Mouse (Mus musculus): ENCODE measurements around the gene Rasal3.

Gene Rasal3

DNA sequence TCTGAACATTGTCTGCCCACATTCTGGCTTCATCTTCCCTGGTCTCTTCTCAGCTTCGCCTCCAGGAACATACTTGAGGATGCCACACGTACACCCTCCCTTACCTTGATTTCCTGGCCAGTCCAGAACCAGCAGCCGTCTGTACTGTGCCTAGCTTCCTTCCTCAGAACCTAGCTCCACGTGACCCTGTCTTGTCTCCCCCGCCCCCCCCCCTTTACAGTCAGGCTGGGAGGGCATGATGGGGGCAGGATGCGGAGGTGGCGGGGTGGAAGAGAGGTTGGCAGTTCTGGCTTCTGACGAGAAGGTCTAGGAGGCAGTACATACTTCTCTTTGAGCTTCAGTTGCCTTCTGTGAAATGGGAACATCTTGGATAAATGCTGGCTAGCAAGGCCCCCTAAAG lies at the start of gene Rasal3:
Rasal3 (minus strand) TSS at position 167 of the 400 bp plus-strand sequence.
- no peak for DNase-seq (ENCODE audit: low spot score in 2 of 2)

GRCm38 (mm10) chr17:32452482-32452881 lies 49.1 kb upstream of the Rasal3 start, which contains the start of gene Cyp4f39:
TSS of gene Cyp4f39 (plus strand) at chr17:32452723.
- DNase-seq (ENCODE audit: low spot score in 2 of 2): peak; percentile 24 to 62

DNA sequence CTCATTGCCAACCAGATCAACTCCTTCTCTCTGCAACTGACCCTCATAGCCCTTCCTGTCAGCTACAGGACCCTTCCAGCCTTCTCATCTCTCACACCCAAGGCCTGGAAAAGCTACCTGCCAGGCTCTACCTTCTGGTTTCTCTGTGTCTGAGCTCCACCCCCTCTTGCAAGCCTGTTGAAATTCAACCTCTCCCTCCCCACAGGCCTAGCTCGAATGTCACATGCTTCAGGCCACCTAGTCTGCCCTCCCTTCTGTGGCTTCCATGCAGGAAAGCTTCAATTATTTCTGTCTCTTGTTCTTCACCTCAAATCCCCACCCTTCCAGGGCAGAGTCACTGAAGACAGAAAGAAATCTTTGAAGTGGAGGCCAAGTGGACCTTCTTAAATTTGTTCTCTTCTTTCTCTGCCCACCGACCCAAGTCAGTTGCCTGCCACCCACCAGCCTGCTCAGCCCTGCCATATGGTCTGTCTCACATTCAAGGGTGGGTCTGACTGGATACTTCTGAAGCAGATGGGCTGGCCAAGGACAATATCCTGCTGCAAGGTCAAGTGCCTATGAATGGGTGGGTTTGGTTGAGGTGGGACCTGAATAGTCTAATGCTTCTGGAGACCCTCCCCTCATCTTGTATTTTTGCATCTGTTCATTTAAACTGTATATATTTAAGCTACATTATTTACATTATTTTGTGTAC lies 47.6 kb upstream of the Rasal3 start:
- DNase-seq (ENCODE audit: low spot score in 2 of 2): no peak

DNA sequence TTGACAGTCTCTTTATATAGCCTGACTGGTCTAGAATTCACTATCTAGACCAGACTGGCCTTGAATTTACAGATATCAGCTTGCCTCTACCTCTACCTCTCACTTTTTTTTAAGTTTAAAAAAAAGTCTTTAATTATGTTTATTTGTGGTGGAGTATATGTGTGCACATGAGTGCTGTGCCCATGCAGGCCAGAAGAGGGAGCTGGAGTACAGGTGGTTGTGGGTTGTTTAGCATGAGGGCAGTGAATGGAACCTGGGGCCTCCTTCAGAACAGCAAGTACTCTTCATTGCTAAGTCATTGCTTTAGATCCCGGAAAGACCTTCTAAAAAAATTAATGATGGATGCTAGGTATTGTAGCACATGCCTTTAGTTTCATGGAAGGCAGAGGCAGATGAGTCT lies 45.7 kb upstream of the Rasal3 start:
- no peak for DNase-seq (ENCODE audit: low spot score in 2 of 2)

DNA sequence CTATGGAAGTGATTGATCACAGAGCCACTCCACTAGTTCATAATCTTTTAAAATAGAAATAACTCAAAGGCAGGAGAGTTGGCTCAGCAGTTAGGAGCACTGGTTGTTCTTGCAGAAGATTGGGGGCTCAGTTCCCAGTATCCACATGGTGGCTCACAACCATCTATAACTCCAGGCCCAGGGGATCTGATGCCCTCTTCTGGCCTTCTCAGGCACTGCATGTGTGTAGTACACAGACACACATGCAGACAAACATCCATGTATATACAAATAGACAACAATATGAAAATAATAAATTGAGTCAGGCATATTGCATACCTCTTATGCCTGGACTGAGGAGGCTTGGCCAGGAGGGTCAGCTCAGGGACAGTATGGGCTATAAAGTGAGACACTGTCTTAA lies 43.8 kb upstream of the Rasal3 start:
- DNase-seq (ENCODE audit: low spot score in 2 of 2): no peak

DNA sequence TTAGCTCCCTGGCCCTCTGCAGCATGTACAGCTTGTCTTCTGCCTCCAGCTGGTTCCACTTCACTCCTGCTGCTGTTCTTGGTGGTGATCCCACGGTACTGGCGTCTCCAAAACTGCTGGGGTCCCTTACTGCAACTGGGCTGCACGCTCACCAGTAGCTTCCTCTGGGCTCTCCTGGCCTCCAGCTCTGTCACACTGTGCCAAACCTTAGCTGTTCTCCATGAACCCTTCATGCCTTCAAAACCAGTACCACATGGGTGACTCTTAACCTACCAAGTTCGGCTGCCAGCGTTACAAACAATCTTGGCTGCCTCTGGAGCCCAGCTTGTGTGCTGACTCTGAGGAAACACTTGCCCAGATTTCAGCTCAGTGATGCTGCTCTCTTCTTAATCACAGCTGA lies 41.6 kb upstream of the Rasal3 start:
- peak in 1 of 2 experiments; percentile 21 for DNase-seq (ENCODE audit: low spot score in 2 of 2)

DNA sequence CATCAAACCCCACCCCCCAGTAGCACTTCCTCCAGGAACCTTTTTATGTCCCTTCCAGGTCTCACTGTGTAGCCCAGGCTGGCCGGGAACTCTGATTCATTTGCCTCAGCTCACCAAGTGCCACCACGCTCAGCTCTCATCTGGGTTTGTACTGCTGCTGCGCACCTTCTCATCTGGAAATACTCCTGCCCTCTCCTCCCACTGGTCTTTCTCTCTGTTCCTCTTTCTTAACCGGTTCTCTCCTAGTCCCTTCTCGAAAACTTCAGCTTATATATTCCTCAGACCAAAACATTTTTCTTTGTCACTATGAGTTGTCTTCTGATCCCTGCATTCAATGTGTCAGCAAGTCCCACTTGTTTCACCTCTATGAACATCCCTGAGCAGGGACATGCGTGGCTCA lies 39.9 kb upstream of the Rasal3 start:
- no peak for DNase-seq (ENCODE audit: low spot score in 2 of 2)

DNA sequence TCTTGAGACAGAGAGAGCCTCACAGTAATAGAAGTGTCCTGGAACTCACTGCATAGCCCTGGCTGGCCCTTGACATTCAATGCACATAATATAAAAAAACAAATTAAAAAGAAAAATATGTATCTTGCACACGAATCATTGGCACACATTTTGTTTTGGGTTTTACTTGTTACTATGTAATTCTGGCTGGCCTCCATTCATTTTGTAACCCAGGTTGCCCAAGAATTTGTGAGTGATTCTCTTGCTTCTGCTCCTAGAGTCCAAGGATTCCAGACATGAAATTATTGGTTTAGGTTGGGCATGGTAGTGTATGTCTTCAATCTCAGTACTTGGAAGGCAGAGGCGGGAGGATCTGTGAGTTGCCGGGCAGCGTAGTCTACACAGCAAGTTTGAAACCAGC lies 33.7 kb upstream of the Rasal3 start:
- DNase-seq (ENCODE audit: low spot score in 2 of 2): no peak

DNA sequence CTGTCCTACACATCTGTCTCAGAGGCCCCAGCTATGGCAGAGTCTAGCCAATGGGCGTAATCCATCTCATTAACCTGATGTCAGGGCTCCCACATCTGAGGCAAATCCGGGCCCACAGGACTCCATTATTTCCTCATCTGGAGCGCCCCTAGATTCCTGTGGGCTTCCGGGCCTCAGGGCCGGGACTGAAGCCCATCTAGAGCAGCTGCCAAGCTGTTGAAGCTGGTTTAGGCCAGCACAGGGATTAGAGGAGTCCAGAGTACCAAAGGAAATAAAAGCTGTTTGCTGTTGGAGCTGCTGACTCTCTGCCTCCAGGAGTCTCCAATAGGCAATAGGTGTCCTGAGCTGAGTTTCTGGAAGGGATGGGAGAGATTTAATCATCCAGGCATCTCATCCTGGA lies 31.8 kb upstream of the Rasal3 start:
- no peak for DNase-seq (ENCODE audit: low spot score in 2 of 2)

- no peak for DNase-seq (ENCODE audit: low spot score in 2 of 2)
Observed at GRCm38 (mm10) chr17:32434324-32434723, 30.9 kb upstream of the Rasal3 start.

GRCm38 (mm10) chr17:32431972-32432371 lies 28.6 kb upstream of the Rasal3 start:
- no peak for DNase-seq (ENCODE audit: low spot score in 2 of 2)

DNA sequence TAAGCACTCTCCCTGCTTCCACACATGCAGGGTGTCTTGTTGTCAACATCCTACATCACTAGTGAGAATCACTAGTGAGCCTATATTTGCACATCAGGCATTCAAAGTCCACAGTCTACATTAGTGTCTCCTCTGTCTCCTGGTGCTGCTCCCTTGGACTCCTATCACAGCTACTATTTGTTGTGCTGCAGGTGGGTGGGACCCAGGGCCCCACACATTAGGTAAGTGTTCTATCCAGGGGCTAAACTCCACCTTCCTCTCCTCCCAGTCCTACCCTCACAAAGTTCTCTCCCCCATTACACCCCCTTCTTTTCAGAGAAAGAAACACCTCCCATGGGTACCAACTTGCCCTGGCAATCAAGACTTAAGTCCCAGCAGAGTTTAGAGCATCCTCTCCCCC lies 23.2 kb upstream of the Rasal3 start:
- no peak for DNase-seq (ENCODE audit: low spot score in 2 of 2)

DNA sequence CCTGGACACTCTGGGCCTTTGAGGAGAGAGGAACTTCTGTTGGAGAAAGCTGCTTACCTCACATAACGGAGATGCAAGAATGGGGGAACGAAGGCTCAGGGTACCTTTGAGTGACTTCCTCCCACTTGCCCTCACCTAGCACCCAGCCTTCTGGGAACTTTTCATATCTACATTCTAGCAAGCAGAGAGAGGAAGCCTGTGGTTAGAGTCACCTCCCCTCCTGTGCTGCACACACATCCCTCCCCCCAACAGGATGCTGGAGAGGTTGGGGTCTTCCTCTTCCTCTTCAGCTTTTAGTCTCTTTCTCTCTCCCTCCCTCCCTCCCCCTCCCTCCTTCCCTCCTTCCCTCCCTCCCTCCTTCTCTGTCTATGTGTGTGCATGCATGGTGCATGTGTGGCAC lies 20.7 kb upstream of the Rasal3 start, which contains the start of gene Pglyrp2:
Pglyrp2 (minus strand) TSS at position 134 of the 400 bp plus-strand sequence.
- no peak for DNase-seq (ENCODE audit: low spot score in 2 of 2)

DNA sequence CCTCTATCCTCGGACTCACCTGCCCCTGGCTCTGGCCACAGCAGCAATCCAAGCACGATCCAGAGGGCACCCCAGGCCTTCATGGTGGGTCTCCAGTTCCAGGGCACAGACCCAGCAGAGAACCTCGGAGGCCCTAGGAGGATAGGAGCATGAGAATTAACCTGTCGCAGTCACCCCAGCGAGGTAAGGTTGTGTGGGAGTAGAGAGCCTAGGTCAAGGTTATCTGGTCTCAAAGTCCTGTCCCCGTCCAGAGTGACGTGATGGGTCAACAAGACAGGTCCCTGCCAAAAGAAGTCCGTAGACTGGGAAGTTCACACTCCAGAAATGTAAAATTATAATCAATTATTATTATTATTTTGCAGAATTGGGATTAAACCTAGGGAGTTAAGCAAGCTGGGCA lies 17.4 kb upstream of the Rasal3 start:
- no peak for DNase-seq (ENCODE audit: low spot score in 2 of 2)

GRCm38 (mm10) chr17:32419989-32420388 lies 16.6 kb upstream of the Rasal3 start:
- DNase-seq (ENCODE audit: low spot score in 2 of 2): no peak

GRCm38 (mm10) chr17:32416771-32417170 lies 13.4 kb upstream of the Rasal3 start:
- no peak for DNase-seq (ENCODE audit: low spot score in 2 of 2)

DNA sequence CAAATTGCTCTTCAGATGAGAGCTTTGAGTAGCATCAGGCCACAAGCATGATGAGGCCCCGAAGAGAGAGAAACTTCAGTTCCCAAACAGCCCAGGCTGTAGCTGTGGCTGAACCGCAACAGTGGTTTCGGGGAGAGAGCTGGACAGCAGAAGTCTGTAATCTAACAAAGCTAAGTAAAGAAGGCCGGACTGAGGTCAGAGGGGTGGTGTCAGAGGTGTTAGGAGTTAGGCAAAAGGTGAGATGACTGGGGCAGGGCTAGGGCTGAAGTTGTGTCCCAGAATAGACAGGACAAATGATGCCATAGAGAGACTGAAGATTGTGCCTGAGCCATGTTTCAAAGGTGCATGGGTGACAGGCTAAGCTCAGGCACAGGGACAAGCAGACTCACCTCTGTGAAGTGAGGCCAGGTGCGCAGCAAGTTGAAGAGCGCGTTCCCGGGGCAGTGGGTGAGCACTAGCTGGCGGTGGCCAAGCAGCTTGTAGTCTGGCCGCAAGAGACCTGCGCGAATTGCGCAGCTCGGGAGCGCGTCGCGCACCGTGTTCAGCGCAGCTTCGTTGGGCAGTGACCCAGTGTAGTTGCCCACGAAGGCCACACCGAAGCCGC lies 12.1 kb upstream of the Rasal3 start:
- no peak for DNase-seq (ENCODE audit: low spot score in 2 of 2)

DNA sequence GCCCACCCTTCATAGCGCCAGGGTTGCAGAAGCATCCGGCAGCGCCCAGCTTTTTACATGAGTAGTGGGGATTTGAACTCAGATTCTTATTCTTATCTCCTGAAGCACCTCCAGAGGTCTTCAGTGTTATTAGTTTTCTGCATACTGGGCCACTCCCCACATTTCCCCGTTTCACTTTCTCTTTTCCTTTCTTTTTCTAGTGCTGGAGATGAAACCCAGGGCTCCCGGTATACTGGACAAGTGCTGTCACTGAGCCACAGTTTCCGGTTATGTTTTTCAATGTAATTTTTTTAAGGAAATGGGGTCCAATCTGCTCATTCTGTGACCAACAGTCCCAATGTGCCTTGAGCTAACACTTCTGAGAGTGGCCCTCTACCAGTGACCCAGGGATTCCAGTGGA lies 8.5 kb upstream of the Rasal3 start:
- no peak for DNase-seq (ENCODE audit: low spot score in 2 of 2)

DNA sequence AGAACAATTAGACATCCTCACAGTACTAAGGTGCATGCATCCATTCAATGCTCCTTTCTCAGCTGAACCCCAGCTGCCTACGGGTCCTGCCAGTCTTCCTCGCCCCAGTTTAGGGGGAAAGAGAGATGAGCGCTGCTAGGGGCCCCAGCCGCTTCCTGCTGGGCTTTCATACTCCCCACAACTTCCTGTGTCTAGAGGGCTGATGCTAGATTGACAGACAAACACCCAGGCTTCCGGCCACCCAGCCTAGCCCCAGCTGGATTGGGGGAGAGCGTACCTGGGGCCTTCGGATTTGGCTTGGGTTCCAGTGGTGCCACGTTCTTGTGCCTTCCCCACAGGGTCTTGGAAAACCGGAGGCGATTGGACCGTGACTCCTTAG lies 615 bp downstream of the Rasal3 start:
- no peak for DNase-seq (ENCODE audit: low spot score in 2 of 2)

DNA sequence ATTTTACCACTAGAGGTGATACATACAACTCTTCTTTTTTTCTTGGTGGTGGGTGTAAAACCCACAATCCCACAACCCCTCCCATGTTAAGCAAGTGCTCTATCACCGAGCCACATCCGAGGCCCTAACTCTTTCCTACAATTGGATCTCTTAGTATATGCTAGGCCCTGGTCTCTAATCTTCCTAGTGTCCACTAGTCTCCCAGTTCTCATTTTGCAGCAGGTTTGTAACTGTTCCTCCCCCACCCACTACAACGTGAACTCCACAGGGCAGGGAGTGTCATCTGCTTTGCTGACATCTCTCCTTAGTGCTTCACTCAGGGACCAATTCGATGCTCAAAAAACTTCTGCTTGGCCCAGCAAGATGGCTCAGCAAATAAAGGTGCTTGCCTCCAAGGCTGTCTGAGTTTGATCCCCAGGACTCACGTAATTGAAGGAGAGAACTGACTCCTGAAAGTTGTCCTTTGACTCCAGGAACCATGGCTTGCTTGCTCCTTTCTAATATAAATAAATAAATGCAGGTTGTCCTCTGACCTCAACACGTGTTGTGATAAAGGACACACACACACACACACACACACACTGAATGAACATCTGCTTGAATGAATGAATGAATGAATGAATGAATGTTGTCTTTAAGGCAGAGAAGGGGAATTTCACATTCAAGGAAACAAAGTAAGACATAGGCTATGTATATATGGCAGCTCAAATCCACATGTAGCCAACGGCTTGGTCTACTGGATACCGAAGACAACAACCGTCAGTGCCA lies 1.2 kb downstream of the Rasal3 start:
- no peak for DNase-seq (ENCODE audit: low spot score in 2 of 2)

DNA sequence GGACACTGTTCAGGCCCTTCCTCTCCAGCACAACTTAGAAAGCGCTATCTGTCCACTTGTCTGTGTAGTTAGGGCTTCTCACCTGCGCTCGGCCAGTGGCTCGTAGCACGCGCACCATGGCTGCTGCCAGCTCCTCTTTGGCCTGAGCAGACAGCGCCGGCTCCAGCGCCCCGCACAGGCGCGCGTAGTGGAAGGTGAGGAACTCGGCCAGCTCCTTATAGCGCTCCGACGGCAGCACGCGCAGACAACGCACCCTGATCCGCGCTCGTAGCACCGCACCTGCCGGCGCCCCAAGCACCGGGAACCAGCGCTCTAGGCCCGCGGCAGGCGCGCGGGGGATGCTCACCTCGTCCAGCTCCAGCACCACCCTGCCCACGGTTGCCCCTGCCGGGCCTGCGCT lies 7.1 kb downstream of the Rasal3 start:
- DNase-seq (ENCODE audit: low spot score in 2 of 2): no peak

GRCm38 (mm10) chr17:32393944-32394343 lies 9.4 kb downstream of the Rasal3 start:
- peak in 1 of 2 experiments; percentile 52 for DNase-seq (ENCODE audit: low spot score in 2 of 2)

All from urinary bladder, postnatal 4 days (tissue).